Mouse (Mus musculus): ENCODE results near the gene Trim8. TPM values are rescaled to one million over a fixed set of nuclear protein-coding genes. Genes with fewer than 3 reads are reported as not detected.

Trim8 gene
- polyA plus RNA-seq (2014; fragmentation: Illumina TruSeq; extraction: RNeasy Lipid Tissue Mini Kit (QIAGEN cat#74804); ENCODE audit: low read depth, low replicate concordance), result 2.7 TPM

DNA sequence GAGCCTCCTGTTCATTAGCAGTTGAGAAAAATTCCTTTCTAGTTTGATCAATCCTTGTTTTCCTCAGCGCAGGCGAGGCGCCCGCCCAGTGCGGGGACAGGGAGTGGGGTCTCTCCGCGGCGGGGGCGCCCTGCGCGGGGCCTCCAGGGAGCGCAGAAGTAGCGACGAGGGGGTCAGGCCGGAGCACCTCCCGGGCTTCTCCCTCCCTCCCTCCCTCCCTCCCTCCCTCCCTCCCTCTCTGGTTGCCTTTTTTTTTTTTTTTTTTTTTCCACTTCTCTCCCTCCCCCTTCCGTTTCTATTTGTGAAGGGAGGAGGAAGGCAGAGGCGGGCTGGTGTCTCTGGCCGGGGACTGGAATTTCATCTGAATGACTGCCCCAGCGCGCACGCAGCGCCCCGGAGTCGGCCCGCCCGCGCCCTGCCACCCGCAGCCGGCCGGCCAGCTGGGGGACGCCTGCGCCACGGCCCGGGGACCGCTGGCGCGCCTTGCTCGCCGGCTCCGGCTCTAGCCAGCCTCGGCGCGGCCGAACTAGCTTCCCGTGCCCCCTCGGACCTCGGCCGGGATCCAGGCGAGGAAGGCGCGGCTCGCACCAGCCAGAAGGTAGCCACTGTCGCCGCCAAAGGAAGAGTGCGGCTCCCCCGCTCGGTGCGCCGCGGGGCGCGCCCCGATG, at the start of gene Trim8:
TSS of gene Trim8 (plus strand) at position 302 of the 668 bp plus-strand sequence.

Other genes with a start within 250 kb of the Trim8 start
- 0.24 TPM for gene Nfkb2, start 197.4 kb upstream of the Trim8 start, polyA plus RNA-seq (2014; fragmentation: Illumina TruSeq; extraction: RNeasy Lipid Tissue Mini Kit (QIAGEN cat#74804); ENCODE audit: low read depth, low replicate concordance)
- gene Psd, start 174.5 kb upstream of the Trim8 start, polyA plus RNA-seq (2014; fragmentation: Illumina TruSeq; extraction: RNeasy Lipid Tissue Mini Kit (QIAGEN cat#74804); ENCODE audit: low read depth, low replicate concordance), result not detected
- gene Fbxl15, start 173.5 kb upstream of the Trim8 start, polyA plus RNA-seq (2014; fragmentation: Illumina TruSeq; extraction: RNeasy Lipid Tissue Mini Kit (QIAGEN cat#74804); ENCODE audit: low read depth, low replicate concordance), result not detected
- gene Cuedc2, start 163.0 kb upstream of the Trim8 start, polyA plus RNA-seq (2014; fragmentation: Illumina TruSeq; extraction: RNeasy Lipid Tissue Mini Kit (QIAGEN cat#74804); ENCODE audit: low read depth, low replicate concordance), result 2.4 TPM
- gene Mfsd13a, start 160.6 kb upstream of the Trim8 start, polyA plus RNA-seq (2014; fragmentation: Illumina TruSeq; extraction: RNeasy Lipid Tissue Mini Kit (QIAGEN cat#74804); ENCODE audit: low read depth, low replicate concordance), result 0.42 TPM
- not detected for gene 2310034G01Rik, start 151.4 kb upstream of the Trim8 start, polyA plus RNA-seq (2014; fragmentation: Illumina TruSeq; extraction: RNeasy Lipid Tissue Mini Kit (QIAGEN cat#74804); ENCODE audit: low read depth, low replicate concordance)
- gene Actr1a, start 106.0 kb upstream of the Trim8 start, polyA plus RNA-seq (2014; fragmentation: Illumina TruSeq; extraction: RNeasy Lipid Tissue Mini Kit (QIAGEN cat#74804); ENCODE audit: low read depth, low replicate concordance), result 17.6 TPM
- 0.93 TPM for gene Sufu, start 104.8 kb upstream of the Trim8 start, polyA plus RNA-seq (2014; fragmentation: Illumina TruSeq; extraction: RNeasy Lipid Tissue Mini Kit (QIAGEN cat#74804); ENCODE audit: low read depth, low replicate concordance)
- 20.6 TPM for gene Arl3, start 71.5 kb downstream of the Trim8 start, polyA plus RNA-seq (2014; fragmentation: Illumina TruSeq; extraction: RNeasy Lipid Tissue Mini Kit (QIAGEN cat#74804); ENCODE audit: low read depth, low replicate concordance)
- 31.0 TPM for gene Sfxn2, start 71.7 kb downstream of the Trim8 start, polyA plus RNA-seq (2014; fragmentation: Illumina TruSeq; extraction: RNeasy Lipid Tissue Mini Kit (QIAGEN cat#74804); ENCODE audit: low read depth, low replicate concordance)
- gene Wbp1l, start 97.4 kb downstream of the Trim8 start, polyA plus RNA-seq (2014; fragmentation: Illumina TruSeq; extraction: RNeasy Lipid Tissue Mini Kit (QIAGEN cat#74804); ENCODE audit: low read depth, low replicate concordance), result 28.1 TPM
- 131 TPM for gene Cyp17a1, start 171.5 kb downstream of the Trim8 start, polyA plus RNA-seq (2014; fragmentation: Illumina TruSeq; extraction: RNeasy Lipid Tissue Mini Kit (QIAGEN cat#74804); ENCODE audit: low read depth, low replicate concordance)
- gene Borcs7, start 188.2 kb downstream of the Trim8 start, polyA plus RNA-seq (2014; fragmentation: Illumina TruSeq; extraction: RNeasy Lipid Tissue Mini Kit (QIAGEN cat#74804); ENCODE audit: low read depth, low replicate concordance), result 15.0 TPM
- 36.4 TPM for gene As3mt, start 205.8 kb downstream of the Trim8 start, polyA plus RNA-seq (2014; fragmentation: Illumina TruSeq; extraction: RNeasy Lipid Tissue Mini Kit (QIAGEN cat#74804); ENCODE audit: low read depth, low replicate concordance)

All from liver, adult 10 weeks (tissue).